Mouse (Mus musculus) thymus, postnatal 25 days (tissue): ENCODE data around the gene Ak6.
A peak's percentile ranks its signal among the peaks of the same experiment; 100 is the strongest.

Experiments
- DNase-seq: peaks from one replicate; pipeline ENCODE4 v3.0.0; 2022

The Ak6 gene

GRCm38 (mm10) chr13:100669291-100670022 lies 18.7 kb downstream of the Ak6 start, which contains the start of gene Ccdc125:
TSS of gene Ccdc125 (plus strand) at chr13:100669717.
- peak; percentile 40 for DNase-seq

DNA sequence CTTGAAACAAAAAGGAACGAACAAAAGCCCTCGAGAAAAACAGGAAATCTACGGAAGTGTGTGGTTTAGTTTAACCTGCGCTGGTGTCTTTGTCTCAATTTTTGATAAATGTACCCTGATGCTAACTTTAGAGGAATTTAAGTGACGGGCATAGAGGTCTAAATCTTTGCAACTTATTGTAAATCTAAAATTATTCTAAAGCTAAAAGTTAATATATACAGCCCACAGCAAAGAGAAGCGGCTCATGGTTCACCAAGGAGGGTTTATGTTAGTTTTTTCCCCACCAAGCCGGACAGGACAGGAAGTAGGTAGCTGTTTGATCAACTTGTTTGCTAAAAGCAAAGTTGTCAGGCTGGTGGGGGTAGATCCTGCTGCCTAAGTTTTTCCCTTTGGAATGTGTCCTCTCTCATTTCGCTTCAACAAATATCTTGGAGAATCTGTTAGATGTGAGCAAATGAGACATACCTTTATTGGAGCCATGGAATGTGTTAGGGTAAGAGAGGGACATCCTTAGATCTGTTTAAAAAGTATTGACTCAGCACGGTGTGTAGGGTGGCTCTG lies 19.5 kb downstream of the Ak6 start:
- no peak for DNase-seq

DNA sequence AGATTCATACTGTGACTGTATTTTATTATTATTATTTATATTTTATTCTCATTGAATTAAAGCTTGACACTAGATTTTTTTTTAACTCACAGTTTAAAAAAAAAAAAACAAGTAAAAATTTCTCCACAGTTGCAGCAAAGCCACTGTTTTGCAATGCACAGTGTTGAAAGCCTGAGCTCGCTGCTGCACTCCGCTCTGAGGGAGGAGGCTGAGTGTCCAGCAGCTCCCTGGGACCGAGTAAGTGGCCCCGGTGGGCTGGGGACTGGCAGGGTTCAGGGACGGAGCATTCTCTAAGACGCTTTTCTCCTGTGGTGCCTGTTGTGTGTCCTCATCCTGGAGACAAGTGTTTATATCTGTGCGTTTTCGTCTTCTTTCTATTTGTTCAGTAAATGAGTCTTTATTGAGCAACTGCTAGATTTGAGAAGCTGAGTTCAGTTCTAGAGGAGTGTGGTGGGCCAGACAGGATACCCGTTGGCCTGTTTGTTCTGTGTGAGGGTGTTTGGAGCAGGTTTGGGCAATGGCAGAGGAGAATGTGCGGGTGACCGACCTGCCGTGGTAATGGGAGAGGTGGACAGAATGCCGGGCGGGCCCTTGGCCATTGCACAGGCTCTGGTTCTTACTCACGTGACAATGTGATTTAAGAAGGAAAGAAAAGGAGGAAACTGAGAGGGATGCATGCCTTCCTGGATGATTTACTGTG lies 25.3 kb downstream of the Ak6 start:
- DNase-seq, result no peak

DNA sequence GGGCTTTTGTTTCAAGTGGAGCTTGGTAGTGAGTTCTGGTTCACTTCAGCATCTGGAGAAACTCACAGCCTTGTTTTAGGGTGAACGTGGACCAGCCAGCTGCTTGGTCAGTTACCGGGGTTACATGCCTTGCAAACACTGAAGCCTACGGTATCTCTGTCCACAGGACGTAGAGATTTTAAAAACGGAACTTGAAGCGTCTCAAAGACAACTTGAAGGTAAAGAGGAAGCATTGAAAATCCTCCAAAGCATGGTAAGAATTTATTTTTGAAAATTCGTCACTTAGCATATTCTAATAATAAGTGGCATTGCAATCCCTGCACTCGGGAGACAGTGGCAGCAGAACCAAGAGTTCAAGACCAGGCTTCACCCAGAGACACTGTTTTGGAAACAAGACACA lies 30.8 kb downstream of the Ak6 start:
- no peak for DNase-seq

DNA sequence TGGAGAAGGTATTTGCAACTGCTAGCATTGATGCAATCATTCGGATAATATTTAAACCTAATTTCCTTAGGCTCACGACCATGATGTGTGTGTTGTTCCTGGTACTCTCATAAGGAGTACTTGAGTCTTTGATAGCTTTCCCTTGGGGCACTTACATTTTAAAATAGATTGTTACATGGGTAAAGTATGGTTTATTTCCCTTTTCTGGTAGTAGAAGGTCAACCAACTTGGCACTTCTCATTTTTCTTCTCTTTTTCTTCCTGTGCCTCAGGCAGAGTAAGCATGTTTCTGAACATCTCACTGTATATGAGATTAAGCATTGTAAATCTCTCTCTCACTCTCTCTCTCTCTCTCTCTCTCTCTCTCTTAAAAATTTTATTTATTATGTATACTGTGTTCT lies 32.1 kb downstream of the Ak6 start:
- DNase-seq, result no peak

DNA sequence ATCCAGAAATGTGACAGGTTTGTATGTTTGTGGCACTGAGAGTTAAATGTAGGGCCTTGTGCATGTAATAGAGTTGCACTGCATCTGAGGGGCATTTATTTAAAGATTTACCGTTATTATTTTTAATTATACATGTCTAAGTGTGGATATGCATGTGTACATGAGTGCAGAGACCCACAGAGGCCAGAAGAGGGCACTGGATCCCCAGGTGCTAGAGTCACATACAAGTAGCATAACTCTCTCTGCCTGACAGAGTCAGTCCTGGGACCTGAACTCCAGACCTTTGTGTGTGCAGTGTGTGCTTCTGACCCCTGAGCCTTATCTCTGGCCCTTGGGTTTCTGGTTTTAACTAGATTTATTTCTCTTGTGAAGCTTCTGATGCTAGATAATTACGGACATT lies 33.6 kb downstream of the Ak6 start:
- DNase-seq, result no peak

DNA sequence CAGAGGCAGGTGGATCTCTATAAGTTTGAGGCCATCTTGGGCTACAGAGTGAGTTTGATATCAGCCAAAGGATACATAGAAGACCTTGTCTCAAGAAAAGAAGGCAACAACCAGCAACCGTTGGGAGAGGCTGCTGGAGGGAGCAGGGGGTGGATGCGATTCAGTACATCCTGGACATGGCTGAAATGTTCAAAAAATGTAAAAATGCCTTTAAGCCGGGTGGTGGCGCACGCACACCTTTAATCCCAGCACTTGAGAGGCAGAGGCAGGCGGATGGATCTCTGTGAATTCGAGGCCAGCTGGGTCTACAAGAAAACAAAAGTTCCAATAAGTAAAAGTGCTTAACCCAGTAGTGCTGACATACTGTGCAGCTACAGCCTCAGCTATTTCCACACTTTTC lies 36.7 kb downstream of the Ak6 start:
- no peak for DNase-seq

- DNase-seq, result no peak
These were observed 46.8 kb downstream of the Ak6 start for GRCm38 (mm10) chr13:100697541-100697940.

DNA sequence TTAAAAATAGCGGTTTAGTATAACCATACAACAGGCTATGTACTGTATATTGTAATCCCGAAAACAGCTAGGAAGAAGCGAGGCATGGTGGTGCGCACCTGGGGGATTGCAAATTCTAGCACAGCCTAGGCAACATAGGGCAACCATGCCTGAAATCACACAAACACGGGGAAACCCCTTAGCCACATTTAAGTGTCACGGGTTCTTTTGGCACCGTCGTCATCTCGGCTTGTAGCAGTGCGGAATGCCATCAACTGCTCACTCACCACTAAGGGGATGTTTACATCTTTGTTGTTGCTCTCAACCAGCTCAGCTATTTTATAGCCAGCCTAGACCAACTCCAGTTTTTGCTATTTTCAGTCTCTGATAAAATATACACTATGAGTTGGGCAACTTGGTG lies 48.1 kb downstream of the Ak6 start:
- no peak for DNase-seq

GRCm38 (mm10) chr13:100703468-100703867 lies 52.7 kb downstream of the Ak6 start:
- DNase-seq, result no peak

DNA sequence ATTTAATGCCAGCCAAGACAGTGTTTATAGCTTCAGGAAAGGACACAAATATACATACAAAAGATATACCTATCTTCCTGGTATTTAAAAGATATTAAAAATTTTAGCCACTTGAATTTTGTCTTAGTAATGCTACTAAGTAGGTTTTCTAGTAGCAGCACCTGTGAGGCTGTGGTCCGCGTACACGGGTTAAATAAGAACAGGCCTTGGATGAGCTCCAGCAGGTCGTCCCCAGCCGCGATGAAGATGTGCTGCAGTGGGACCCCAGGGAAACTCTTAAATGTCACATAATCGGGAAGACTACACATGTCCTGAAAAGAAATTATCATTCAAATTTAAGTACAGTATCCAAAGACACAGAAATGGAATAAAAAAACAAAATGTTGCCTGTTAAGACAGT lies 55.4 kb downstream of the Ak6 start:
- DNase-seq, result no peak

- DNase-seq, result no peak
These were observed 64.7 kb downstream of the Ak6 start for GRCm38 (mm10) chr13:100715467-100715866.
